8 mouse cellular contexts compared by ENCODE assay signal in genomic region chr13:52658477-52658876, GRCm38 (mm10).
DNase-seq lines count a peak whose midpoint lies in the region; ATAC-seq and TF ChIP-seq lines count a peak whose summit lies in the region.

No protein-coding gene starts in this region.

- TF ChIP-seq POLR2A in CH12.LX (IDR thresholded peaks at IDR 0.05; ENCODE audit: low read depth, low read length) = no peak

- peak; percentile 59 for ATAC-seq in activated CD4-positive, CD25-positive, alpha-beta regulatory T cell, adult 4 months
- ATAC-seq in common myeloid progenitor, adult 5-6 weeks (replicated peaks; ENCODE audit: low read depth, poor library complexity, severe bottlenecking) = peak; percentile 83

- no peak for TF ChIP-seq EP300 in CH12.LX (IDR thresholded peaks at IDR 0.05; ENCODE audit: low read length)

- no peaks in the 10 kb centered on the region for H3K9me3 ChIP-seq in CH12.LX (replicated peaks; ENCODE audit: low read length)

- peaks cover 7% of the 10 kb centered on the region for H3K27me3 ChIP-seq in CH12.LX (replicated peaks)

- TF ChIP-seq CTCF in CH12.LX (conservative IDR thresholded peaks at IDR 0.05 in 1 of 2, IDR thresholded peaks at IDR 0.05 in 1 of 2; ENCODE audit: low read depth in 2 of 2, low read length in 2 of 2) = peak; percentile 90 to 93
- peak; percentile 99 for TF ChIP-seq CTCF in layer of hippocampus, adult 2 months (conservative IDR thresholded peaks at IDR 0.05)

- in situ Hi-C loops in CH12.LX (cut with MboI; ENCODE audit: low pct_ligation_motif_present, low pct_unique_long_range_greater_than_20kb, low sequenced_read_pairs) = no loop called here

- TF ChIP-seq RAD21 in CH12.LX (IDR thresholded peaks at IDR 0.05; ENCODE audit: low read depth, low read length) = peak; percentile 93

- dilution Hi-C loops in CH12.LX (cut with MboI; ENCODE audit: extremely low pct_ligation_motif_present, extremely low pct_unique_long_range_greater_than_20kb, low sequenced_read_pairs) = no loop called here

- DNase-seq in CH12.LX (ENCODE audit: extremely low read depth) = peak; percentile 66
- DNase-seq in heart, adult 8-10 months (ENCODE audit: low spot score) = peak; percentile 36
- DNase-seq in layer of hippocampus, adult 2 months (ENCODE audit: low spot score in 2 of 2) = peak; percentile 58 to 73
- DNase-seq in lung, postnatal 36 days = peak; percentile 65
- DNase-seq in right cerebral cortex, adult 2 months (ENCODE audit: low spot score in 2 of 2) = peak; percentile 62 to 73
- peak; percentile 66 for DNase-seq in urinary bladder, postnatal 14 days (ENCODE audit: low spot score)

- no peaks in the 10 kb centered on the region for H3K79me2 ChIP-seq in CH12.LX (replicated peaks; ENCODE audit: control insufficient read depth, extremely low read depth, insufficient read depth, poor library complexity, severe bottlenecking)

- no peaks in the 10 kb centered on the region for H3K36me3 ChIP-seq in CH12.LX (replicated peaks in 1 of 2; ENCODE audit: control insufficient read depth in 1 of 2, insufficient read depth in 1 of 2, low read length in 1 of 2)

- H3K4me3 ChIP-seq in CH12.LX (replicated peaks in 1 of 3; ENCODE audit: low read depth in 2 of 3, low read length in 2 of 3, poor library complexity in 1 of 3) = no peak overlapping the region
- H3K4me3 ChIP-seq in layer of hippocampus, adult 2 months = no peak overlapping the region

- H3K27ac ChIP-seq in CH12.LX (ENCODE audit: insufficient read depth, low read depth) = no peak overlapping the region
- H3K27ac ChIP-seq in layer of hippocampus, adult 2 months = no peak overlapping the region

- no peak overlapping the region for H3K4me2 ChIP-seq in CH12.LX (ENCODE audit: insufficient read depth, low read depth, poor library complexity, severe bottlenecking)

- H3K9ac ChIP-seq in CH12.LX (ENCODE audit: insufficient read depth, low read depth) = no peak overlapping the region

- peaks cover 22 to 30% of the 10 kb centered on the region in 2 experiments for H3K4me1 ChIP-seq in CH12.LX (ENCODE audit: control insufficient read depth in 1 of 2, insufficient read depth in 2 of 2)

TF ChIP-seq in CH12.LX, 34 proteins besides CTCF, POLR2A, EP300 and RAD21:
- TF ChIP-seq GABPA (IDR thresholded peaks at IDR 0.05; ENCODE audit: insufficient replicate concordance, low read depth, low read length) (no peak), SMC3 (IDR thresholded peaks at IDR 0.05; ENCODE audit: low read depth, low read length) (peak; percentile 87), MXI1 (IDR thresholded peaks at IDR 0.05; ENCODE audit: low read depth, low read length) (no peak), ETS1 (conservative IDR thresholded peaks at IDR 0.05; ENCODE audit: low read depth, low read length) (no peak), BHLHE40 (IDR thresholded peaks at IDR 0.05; ENCODE audit: low read depth, low read length) (no peak), UBTF (IDR thresholded peaks at IDR 0.05; ENCODE audit: low read depth, low read length) (no peak), HCFC1 (IDR thresholded peaks at IDR 0.05; ENCODE audit: low read depth, low read length) (no peak), ZMIZ1 (IDR thresholded peaks at IDR 0.05; ENCODE audit: low read depth, low read length) (no peak), JUN (IDR thresholded peaks at IDR 0.05; ENCODE audit: insufficient read depth, low read depth, low read length) (no peak), ZC3H11A (IDR thresholded peaks at IDR 0.05; ENCODE audit: low read depth, low read length) (peak; percentile 50; the same call in 1 of the 2 replicates), KAT2A (IDR thresholded peaks at IDR 0.05; ENCODE audit: insufficient replicate concordance, low read length) (no peak), MAZ (IDR thresholded peaks at IDR 0.05; ENCODE audit: low read depth, low read length) (0 out of 2 replicates have a peak, but pooled peaks have one; percentile 58), RCOR1 (conservative IDR thresholded peaks at IDR 0.05; ENCODE audit: low read depth, low read length) (no peak), CHD2 (IDR thresholded peaks at IDR 0.05; ENCODE audit: low read length) (no peak), TBP (conservative IDR thresholded peaks at IDR 0.05; ENCODE audit: low read depth, low read length) (no peak), ELF1 (IDR thresholded peaks at IDR 0.05; ENCODE audit: low read depth, low read length) (peak; percentile 57), MYC (IDR thresholded peaks at IDR 0.05; ENCODE audit: low read depth, low read length) (no peak)
